Mouse (Mus musculus) MEL (cell line): Measurements from ENCODE around the gene Slc30a6.
"Not testable (repeated sequence)": the region's sequence is repeated elsewhere in the genome, so short reads cannot be mapped to it uniquely, and the experiment has no call there.

Experiments
- CTCF ChIP-seq, 3 experiments: IDR thresholded peaks in 2 of 3; conservative IDR thresholded peaks in 1 of 3; 2 replicates each; pipeline ENCODE4 v1.5.1; 2011 to 2012; ENCODE audit warnings: low read length in 3 of 3, low read depth in 2 of 3, mild to moderate bottlenecking in 2 of 3, improper control_type of control experiment in 1 of 3, inconsistent platforms in 1 of 3, mixed read lengths in 1 of 3, moderate library complexity in 1 of 3; ENCODE audit not compliant: control insufficient read depth in 1 of 3, insufficient read depth in 1 of 3, poor library complexity in 1 of 3, severe bottlenecking in 1 of 3
- E2F4 ChIP-seq: IDR thresholded peaks from 2 replicates; pipeline ENCODE4 v1.6.1; 2011; ENCODE audit warnings: low read depth, low read length, improper control_type of control experiment, borderline replicate concordance
- EP300 ChIP-seq, 2 experiments: IDR thresholded peaks; 2 replicates each; pipeline ENCODE4 v1.6.1; 2011; ENCODE audit warnings: improper control_type of control experiment in 2 of 2, low read length in 2 of 2, low read depth in 1 of 2, mild to moderate bottlenecking in 1 of 2
- GATA1 ChIP-seq: IDR thresholded peaks from 2 replicates; pipeline ENCODE4 v1.6.1; 2011; ENCODE audit warnings: low read depth, low read length, improper control_type of control experiment
- KAT2A ChIP-seq: conservative IDR thresholded peaks from 2 replicates; pipeline ENCODE4 v1.6.1; 2012; ENCODE audit warnings: low read depth, low read length, improper control_type of control experiment, inconsistent platforms
- MAX ChIP-seq: IDR thresholded peaks from 2 replicates; pipeline ENCODE4 v1.6.1; 2011; ENCODE audit warnings: low read length, improper control_type of control experiment
- NELFE ChIP-seq: IDR thresholded peaks from 2 replicates; pipeline ENCODE4 v1.6.1; 2011; ENCODE audit warnings: low read depth, low read length, improper control_type of control experiment
- POLR2A ChIP-seq, 2 experiments: IDR thresholded peaks; 2 replicates each; pipeline ENCODE4 v1.6.1; 2011 to 2012; ENCODE audit warnings: low read length in 2 of 2, mild to moderate bottlenecking in 2 of 2, control low read depth in 1 of 2, improper control_type of control experiment in 1 of 2, low read depth in 1 of 2, moderate library complexity in 1 of 2; ENCODE audit not compliant: control insufficient read depth in 1 of 2, insufficient read depth in 1 of 2, poor library complexity in 1 of 2
- TAL1 ChIP-seq: IDR thresholded peaks from 2 replicates; pipeline ENCODE4 v1.6.1; 2012; ENCODE audit warnings: mild to moderate bottlenecking, inconsistent platforms, low read length, moderate library complexity, mixed read lengths
- TCF12 ChIP-seq: IDR thresholded peaks from 2 replicates; pipeline ENCODE4 v1.6.1; 2014; ENCODE audit warnings: low read depth, mild to moderate bottlenecking, inconsistent platforms, low read length, improper control_type of control experiment, moderate library complexity
- USF1 ChIP-seq: IDR thresholded peaks from 2 replicates; pipeline ENCODE4 v1.6.1; 2014; ENCODE audit warnings: low read depth, mild to moderate bottlenecking, inconsistent platforms, low read length, improper control_type of control experiment, moderate library complexity
- USF2 ChIP-seq, 2 experiments: IDR thresholded peaks; 2 replicates each; pipeline ENCODE4 v1.6.1; 2011 to 2012; ENCODE audit warnings: improper control_type of control experiment in 2 of 2, low read length in 2 of 2, borderline replicate concordance in 1 of 2, inconsistent platforms in 1 of 2, low read depth in 1 of 2, mild to moderate bottlenecking in 1 of 2; ENCODE audit not compliant: insufficient read depth in 1 of 2
- ZKSCAN1 ChIP-seq: IDR thresholded peaks from 2 replicates; pipeline ENCODE4 v1.6.1; 2012; ENCODE audit warnings: low read depth, mild to moderate bottlenecking, inconsistent platforms, low read length, improper control_type of control experiment, moderate library complexity
- ZMIZ1 ChIP-seq: IDR thresholded peaks from 2 replicates; pipeline ENCODE4 v1.6.1; 2012; ENCODE audit warnings: low read depth, mild to moderate bottlenecking, inconsistent platforms, low read length, improper control_type of control experiment, moderate library complexity

DNA sequence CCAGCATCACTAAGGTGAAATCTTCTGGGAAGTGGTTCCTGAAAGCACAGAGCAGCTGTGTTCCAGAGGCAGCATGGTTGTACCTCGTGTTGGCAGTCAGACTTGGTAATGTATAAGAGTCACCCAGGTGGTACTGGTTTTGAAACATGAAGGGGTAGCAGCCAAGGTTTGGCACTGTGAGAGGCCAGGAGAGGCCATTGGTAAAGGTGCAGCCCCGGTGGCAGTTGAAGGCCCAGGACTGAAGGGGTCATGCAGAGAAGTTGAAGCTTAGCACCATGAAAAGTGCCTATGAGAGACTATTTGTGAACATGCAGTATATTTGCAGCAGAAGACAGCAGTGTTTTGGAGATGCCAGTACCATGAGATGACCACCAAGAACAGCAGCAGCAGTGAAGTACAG is 72.6 kb downstream of the Slc30a6 start:
- TF ChIP-seq USF2 (IDR thresholded peaks at IDR 0.05; ENCODE audit: borderline replicate concordance in 1 of 2, insufficient read depth in 1 of 2, low read depth in 1 of 2, low read length in 2 of 2); CTCF (IDR thresholded peaks at IDR 0.05 in 2 of 3, conservative IDR thresholded peaks at IDR 0.05 in 1 of 3; ENCODE audit: control insufficient read depth in 1 of 3, insufficient read depth in 1 of 3, low read depth in 2 of 3, low read length in 3 of 3, poor library complexity in 1 of 3, severe bottlenecking in 1 of 3); NELFE; EP300 (IDR thresholded peaks at IDR 0.05; ENCODE audit: low read depth in 1 of 2, low read length in 2 of 2); USF1; ZKSCAN1; TCF12; MAX; ZMIZ1; E2F4; POLR2A (IDR thresholded peaks at IDR 0.05; ENCODE audit: control insufficient read depth in 1 of 2, insufficient read depth in 1 of 2, low read depth in 1 of 2, low read length in 2 of 2, poor library complexity in 1 of 2); TAL1; KAT2A; GATA1: not testable (repeated sequence)
